Mouse (Mus musculus): ENCODE data around the gene Aktip.

The Aktip gene

GRCm38 (mm10) chr8:91126786-91127185 lies 73.0 kb downstream of the Aktip start:
- DNase-seq (ENCODE audit: low read depth) = no peak

GRCm38 (mm10) chr8:91124315-91124714 lies 75.5 kb downstream of the Aktip start:
- no peak for DNase-seq (ENCODE audit: low read depth)

DNA sequence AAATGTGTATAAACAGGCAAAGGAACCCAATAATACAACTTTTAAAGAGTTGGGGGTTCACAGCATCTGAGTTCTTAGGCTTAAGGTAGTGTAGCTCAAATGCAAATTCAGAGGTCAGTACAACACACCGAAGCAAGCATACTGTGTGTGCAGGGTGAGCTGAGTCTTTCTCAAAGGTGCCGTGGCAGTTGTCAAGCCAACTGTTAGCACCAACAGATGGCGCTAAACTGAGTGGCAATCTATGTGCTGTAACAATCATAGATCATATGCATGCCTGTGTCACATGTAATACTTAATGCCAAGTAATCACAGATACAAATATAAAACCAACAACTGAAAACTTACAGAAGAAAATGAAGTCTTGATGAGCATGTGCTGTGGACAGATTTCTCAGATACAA lies 81.6 kb downstream of the Aktip start:
- DNase-seq (ENCODE audit: low read depth) = peak; percentile 16

- no peak for DNase-seq (ENCODE audit: low read depth)
Observed at GRCm38 (mm10) chr8:91117537-91117936, 82.2 kb downstream of the Aktip start.

- no peak for DNase-seq (ENCODE audit: low read depth)
Observed at GRCm38 (mm10) chr8:91114910-91115309, 84.9 kb downstream of the Aktip start.

- no peak for DNase-seq (ENCODE audit: low read depth)
Observed at GRCm38 (mm10) chr8:91114428-91114827, 85.3 kb downstream of the Aktip start.

- DNase-seq (ENCODE audit: low read depth) = no peak
Observed at GRCm38 (mm10) chr8:91111868-91112477, 87.8 kb downstream of the Aktip start.

GRCm38 (mm10) chr8:91106271-91106670 lies 93.5 kb downstream of the Aktip start:
- no peak for DNase-seq (ENCODE audit: low read depth)

DNA sequence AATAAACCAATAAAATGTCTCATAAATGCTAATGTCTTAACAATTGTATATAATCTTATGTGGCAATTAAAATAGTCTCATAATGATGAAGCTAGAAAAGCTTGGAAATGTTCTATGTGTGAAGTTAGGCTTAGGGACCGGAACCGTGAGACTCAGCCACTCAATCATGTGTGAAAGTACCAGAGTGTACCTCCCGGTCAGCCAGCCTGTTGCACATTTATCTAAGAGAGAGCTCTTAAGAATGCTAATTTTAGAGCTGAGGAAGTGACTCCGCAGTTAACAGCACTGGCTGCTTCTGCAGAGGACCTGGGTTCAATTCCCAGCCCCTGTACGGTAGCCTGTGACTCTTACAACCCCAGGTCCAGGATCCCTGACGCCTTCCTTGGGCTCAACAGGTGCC lies 101.7 kb downstream of the Aktip start:
- no peak for DNase-seq (ENCODE audit: low read depth)

GRCm38 (mm10) chr8:91094135-91094534 lies 105.6 kb downstream of the Aktip start:
- no peak for DNase-seq (ENCODE audit: low read depth)

DNA sequence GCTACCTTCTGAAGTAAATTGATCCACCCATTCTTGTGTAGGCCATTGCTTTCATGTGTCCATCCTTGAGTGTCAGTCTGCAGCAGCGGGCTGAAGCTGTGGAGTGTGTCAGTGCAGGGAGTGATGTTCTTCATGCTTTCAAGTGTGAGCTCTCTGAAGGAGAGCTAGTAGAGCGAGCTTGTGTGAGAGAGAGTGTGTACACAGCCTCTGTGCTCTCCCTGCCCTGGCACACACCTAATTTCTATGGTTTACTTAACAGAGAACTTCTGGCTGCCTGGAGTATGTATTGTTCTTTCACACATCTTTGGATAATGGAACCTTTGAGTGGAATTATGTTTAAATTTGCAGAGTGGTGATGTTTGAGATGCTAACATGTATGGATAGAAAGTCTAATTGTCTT lies 110.2 kb downstream of the Aktip start:
- no peak for DNase-seq (ENCODE audit: low read depth)

GRCm38 (mm10) chr8:91088452-91088851 lies 111.3 kb downstream of the Aktip start:
- DNase-seq (ENCODE audit: low read depth) = no peak

- DNase-seq (ENCODE audit: low read depth) = no peak
Observed at GRCm38 (mm10) chr8:91082428-91082827, 117.3 kb downstream of the Aktip start.

GRCm38 (mm10) chr8:91081911-91082310 lies 117.9 kb downstream of the Aktip start:
- no peak for DNase-seq (ENCODE audit: low read depth)

GRCm38 (mm10) chr8:91079678-91080077 lies 120.1 kb downstream of the Aktip start:
- no peak for DNase-seq (ENCODE audit: low read depth)

GRCm38 (mm10) chr8:91077077-91077867 lies 122.5 kb downstream of the Aktip start:
- no peak for DNase-seq (ENCODE audit: low read depth)

- no peak for DNase-seq (ENCODE audit: low read depth)
Observed at GRCm38 (mm10) chr8:91070275-91070859, 129.4 kb downstream of the Aktip start.

DNA sequence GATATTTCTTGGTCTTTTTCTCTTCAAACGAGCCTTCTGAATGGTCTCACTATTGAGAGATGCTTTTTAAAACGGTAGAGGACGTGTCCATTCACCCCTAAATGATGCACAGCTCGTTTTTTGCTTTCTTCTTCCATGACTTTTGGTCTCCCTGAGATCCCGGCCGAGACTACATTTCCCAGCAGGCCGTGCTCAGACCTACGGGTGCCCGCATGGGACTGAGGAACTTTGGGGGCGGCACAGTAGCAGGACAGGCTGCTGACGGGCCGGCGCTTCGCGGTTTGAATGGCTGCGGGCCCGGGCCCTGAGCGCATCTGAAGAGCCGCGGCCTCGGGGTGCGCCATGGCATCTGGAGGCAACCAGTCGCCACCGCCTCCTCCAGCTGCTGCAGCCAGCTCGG lies 129.9 kb downstream of the Aktip start, which contains the start of gene Rbl2:
Gene Rbl2 (plus strand): TSS at position 224 of the 400 bp plus-strand sequence.
- peak; percentile 87 for DNase-seq (ENCODE audit: low read depth)

DNA sequence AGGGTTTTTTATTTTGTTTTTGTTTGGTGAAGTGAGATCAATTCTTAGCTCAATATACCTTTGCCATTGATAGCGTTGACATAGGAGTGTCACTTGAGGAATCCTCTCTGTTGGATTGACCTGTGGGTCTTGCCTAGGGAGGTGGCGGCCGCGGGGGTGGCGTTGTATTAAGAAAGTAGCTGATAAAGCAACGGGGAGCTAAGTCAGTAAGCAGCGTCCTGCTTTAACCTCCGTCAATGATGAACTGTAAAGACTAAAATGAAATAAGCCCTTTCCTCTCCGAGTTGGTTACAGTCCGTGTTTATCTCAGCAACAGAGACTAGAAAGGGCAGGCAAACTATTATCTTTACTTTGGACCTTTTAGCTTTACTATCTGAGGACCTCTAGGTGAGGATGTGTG lies 130.4 kb downstream of the Aktip start:
- no peak for DNase-seq (ENCODE audit: low read depth)

DNA sequence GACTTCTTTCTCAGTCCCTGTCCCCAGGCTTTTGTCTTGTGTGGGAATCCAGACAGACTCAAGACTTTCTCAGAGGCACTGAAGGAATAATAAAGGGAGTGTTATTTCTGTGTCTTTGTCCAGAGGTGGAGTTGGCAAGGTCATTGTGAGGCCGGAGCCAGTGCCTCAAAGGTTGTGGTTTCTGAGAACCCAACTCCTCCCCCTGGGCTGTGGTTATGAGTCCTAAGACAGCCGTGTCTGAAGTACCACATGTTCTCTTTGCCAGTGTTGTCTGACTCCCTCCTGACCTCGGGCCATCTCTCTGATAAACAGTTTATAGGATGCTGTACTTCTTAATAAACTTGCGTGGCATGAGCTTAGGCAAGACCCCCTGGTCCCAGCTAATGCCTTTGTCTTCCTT lies 134.6 kb downstream of the Aktip start:
- DNase-seq (ENCODE audit: low read depth) = no peak

Measured in c-Kit-positive CD71-negative TER-119-negative erythroid progenitor cells, embryonic 14.5 days (primary cell).